Mouse (Mus musculus) midbrain, embryonic 13.5 days (tissue): ENCODE data around the gene Eif4e3. TPM values are rescaled to one million over a fixed set of nuclear protein-coding genes. Genes with fewer than 3 reads are reported as not detected.

Experiments used
- ATAC-seq: fragments of 200-750 bp; cut with Nextera tagmentation; 2 replicates; pipeline ENCODE4 v1.8.0; 2017; ENCODE audit warnings: mild to moderate bottlenecking, moderate TSS enrichment, moderate library complexity
- H3K27ac ChIP-seq: fragments of 300-500 bp; sonication (generic); 2 replicates; pipeline ENCODE4 v1.5.1; 2015; ENCODE audit warnings: inconsistent platforms, mild to moderate bottlenecking, moderate library complexity
- H3K27me3 ChIP-seq: fragments of 300-500 bp; sonication (generic); 2 replicates; pipeline ENCODE4 v1.6.1; 2015; ENCODE audit warnings: mild to moderate bottlenecking, inconsistent platforms
- H3K36me3 ChIP-seq: fragments of 300-500 bp; sonication (generic); 2 replicates; pipeline ENCODE4 v1.6.1; 2015; ENCODE audit warnings: mild to moderate bottlenecking, inconsistent platforms
- H3K4me1 ChIP-seq: fragments of 300-500 bp; sonication (generic); replicated peaks from 2 replicates; pipeline ENCODE4 v1.6.1; 2015; ENCODE audit warnings: inconsistent platforms
- H3K4me2 ChIP-seq: fragments of 300-500 bp; sonication (generic); replicated peaks from 2 replicates; pipeline ENCODE4 v1.6.1; 2015; ENCODE audit warnings: moderate library complexity, mild to moderate bottlenecking, inconsistent platforms
- H3K4me3 ChIP-seq: fragments of 300-500 bp; sonication (generic); replicated peaks from 2 replicates; pipeline ENCODE4 v1.5.1; 2015; ENCODE audit warnings: mild to moderate bottlenecking, inconsistent platforms
- H3K9ac ChIP-seq: fragments of 300-500 bp; sonication (generic); replicated peaks from 2 replicates; pipeline ENCODE4 v1.6.1; 2015; ENCODE audit warnings: mild to moderate bottlenecking, inconsistent platforms
- H3K9me3 ChIP-seq: fragments of 300-500 bp; sonication (generic); 2 replicates; pipeline ENCODE4 v1.6.1; 2016; ENCODE audit warnings: mild to moderate bottlenecking, inconsistent platforms
- WGBS: fragments of 180-500 bp; shearing (Covaris S2); methylation state at CpG from one replicate; pipeline ENCODE4 v1.1.7; 2015; 5-methylcytosine and 5-hydroxymethylcytosine counted together
- polyA plus RNA-seq: library from polyadenylated mRNA; unstranded; fragments of >200 nt; fragmentation: Nextera tagmentation; extraction: Ambion mirVana; gene quantifications from 2 replicates; pipeline ENCODE4 v1.2.1, GENCODE M21; 2015

Eif4e3 gene
- polyA plus RNA-seq, 1 experiment from 2014 or later = 8.8 TPM

GRCm38 (mm10) chr6:99658586-99658985, 8.0 kb downstream of the Eif4e3 start:
- H3K4me2 ChIP-seq = no peak overlapping the region
- H3K9me3 ChIP-seq = no peaks in the 10 kb centered on the region
- H3K27ac ChIP-seq = no peak overlapping the region
- no peak overlapping the region for H3K4me3 ChIP-seq
- peaks cover 34% of the 10 kb centered on the region for H3K4me1 ChIP-seq
- 89% methylated on average over 10 of the region's 10 CpGs for WGBS
- H3K36me3 ChIP-seq = no peaks in the 10 kb centered on the region
- ATAC-seq = no peak
- no peak overlapping the region for H3K9ac ChIP-seq
- H3K27me3 ChIP-seq = no peaks in the 10 kb centered on the region

GRCm38 (mm10) chr6:99656088-99656487, 10.5 kb downstream of the Eif4e3 start:
- H3K4me2 ChIP-seq = no peak overlapping the region
- no peaks in the 10 kb centered on the region for H3K9me3 ChIP-seq
- H3K4me1 ChIP-seq = peaks cover 36% of the 10 kb centered on the region
- no peak overlapping the region for H3K27ac ChIP-seq
- no peak overlapping the region for H3K4me3 ChIP-seq
- no peaks in the 10 kb centered on the region for H3K27me3 ChIP-seq
- WGBS = 97% methylated on average over 2 of the region's 2 CpGs
- no peak overlapping the region for H3K9ac ChIP-seq
- ATAC-seq = no peak
- no peaks in the 10 kb centered on the region for H3K36me3 ChIP-seq

GRCm38 (mm10) chr6:99655488-99655887, 11.1 kb downstream of the Eif4e3 start:
- WGBS = 46% methylated on average over 7 of the region's 7 CpGs
- no peak overlapping the region for H3K9ac ChIP-seq
- no peaks in the 10 kb centered on the region for H3K27me3 ChIP-seq
- no peak overlapping the region for H3K4me3 ChIP-seq
- no peak for ATAC-seq
- H3K27ac ChIP-seq = no peak overlapping the region
- H3K9me3 ChIP-seq = no peaks in the 10 kb centered on the region
- no peaks in the 10 kb centered on the region for H3K36me3 ChIP-seq
- H3K4me2 ChIP-seq = no peak overlapping the region
- peaks cover 30% of the 10 kb centered on the region for H3K4me1 ChIP-seq

- H3K4me2 ChIP-seq = no peak overlapping the region
- ATAC-seq = 0 out of 2 replicates have a peak, but pooled peaks have one; percentile 22
- no peaks in the 10 kb centered on the region for H3K36me3 ChIP-seq
- peaks cover 20% of the 10 kb centered on the region for H3K4me1 ChIP-seq
- H3K27me3 ChIP-seq = no peaks in the 10 kb centered on the region
- 63% methylated on average over 5 of the region's 5 CpGs for WGBS
- H3K9me3 ChIP-seq = no peaks in the 10 kb centered on the region
- H3K4me3 ChIP-seq = no peak overlapping the region
- H3K9ac ChIP-seq = no peak overlapping the region
- no peak overlapping the region for H3K27ac ChIP-seq
Observed at GRCm38 (mm10) chr6:99654343-99654742, 12.2 kb downstream of the Eif4e3 start.

GRCm38 (mm10) chr6:99652341-99652740, 14.2 kb downstream of the Eif4e3 start:
- Histone ChIP-seq H3K4me3 (no peak overlapping the region), H3K36me3 (0 out of 2 replicates have a peak, but pooled peaks cover 2% of the 10 kb centered on the region), H3K9ac (no peak overlapping the region), H3K9me3 (no peaks in the 10 kb centered on the region), H3K27me3 (no peaks in the 10 kb centered on the region), H3K4me1 (peaks cover 17% of the 10 kb centered on the region), H3K4me2 (no peak overlapping the region), H3K27ac (0 out of 2 replicates have a peak overlapping the region, but pooled peaks have one; percentile 1)
- no peak for ATAC-seq
- 81% methylated on average over 2 of the region's 2 CpGs for WGBS

- 75% methylated on average over 2 of the region's 2 CpGs for WGBS
- Histone ChIP-seq H3K27me3 (no peaks in the 10 kb centered on the region), H3K4me1 (peaks cover 7% of the 10 kb centered on the region), H3K9ac (no peak overlapping the region), H3K27ac (no peak overlapping the region), H3K9me3 (no peaks in the 10 kb centered on the region), H3K4me3 (no peak overlapping the region), H3K36me3 (peaks cover 10% of the 10 kb centered on the region), H3K4me2 (no peak overlapping the region)
- ATAC-seq = no peak
Observed at GRCm38 (mm10) chr6:99649307-99649706, 17.3 kb downstream of the Eif4e3 start.

- ATAC-seq = no peak
- H3K9me3 ChIP-seq = no peaks in the 10 kb centered on the region
- peaks cover 10% of the 10 kb centered on the region for H3K36me3 ChIP-seq
- 64% methylated on average over 10 of the region's 10 CpGs for WGBS
- H3K4me3 ChIP-seq = no peak overlapping the region
- H3K27ac ChIP-seq = no peak overlapping the region
- no peaks in the 10 kb centered on the region for H3K4me1 ChIP-seq
- no peaks in the 10 kb centered on the region for H3K27me3 ChIP-seq
- no peak overlapping the region for H3K9ac ChIP-seq
- no peak overlapping the region for H3K4me2 ChIP-seq
Observed at GRCm38 (mm10) chr6:99646344-99646743, 20.2 kb downstream of the Eif4e3 start.

GRCm38 (mm10) chr6:99644876-99645275, 21.7 kb downstream of the Eif4e3 start:
- ATAC-seq = no peak
- Histone ChIP-seq H3K27ac (no peak overlapping the region), H3K27me3 (no peaks in the 10 kb centered on the region), H3K4me1 (no peaks in the 10 kb centered on the region), H3K4me2 (no peak overlapping the region), H3K36me3 (peaks cover 10% of the 10 kb centered on the region), H3K4me3 (no peak overlapping the region), H3K9ac (no peak overlapping the region), H3K9me3 (no peaks in the 10 kb centered on the region)
- WGBS = 90% methylated on average over 5 of the region's 5 CpGs

- 88% methylated on average over 5 of the region's 5 CpGs for WGBS
- no peak for ATAC-seq
- no peak overlapping the region for H3K9ac ChIP-seq
- H3K4me3 ChIP-seq = no peak overlapping the region
- no peak overlapping the region for H3K4me2 ChIP-seq
- H3K36me3 ChIP-seq = peaks cover 14% of the 10 kb centered on the region
- no peaks in the 10 kb centered on the region for H3K27me3 ChIP-seq
- no peaks in the 10 kb centered on the region for H3K4me1 ChIP-seq
- no peaks in the 10 kb centered on the region for H3K9me3 ChIP-seq
- H3K27ac ChIP-seq = no peak overlapping the region
Observed at GRCm38 (mm10) chr6:99644386-99644785, 22.2 kb downstream of the Eif4e3 start.

GRCm38 (mm10) chr6:99643439-99644199, 23.0 kb downstream of the Eif4e3 start:
- Histone ChIP-seq H3K4me2 (no peak overlapping the region), H3K36me3 (peaks cover 16% of the 10 kb centered on the region), H3K27ac (no peak overlapping the region), H3K4me1 (no peaks in the 10 kb centered on the region), H3K27me3 (no peaks in the 10 kb centered on the region), H3K9ac (no peak overlapping the region), H3K4me3 (no peak overlapping the region), H3K9me3 (no peaks in the 10 kb centered on the region)
- WGBS = 64% methylated on average over 10 of the region's 10 CpGs
- no peak for ATAC-seq

- Histone ChIP-seq H3K36me3 (peaks cover 9% of the 10 kb centered on the region; the same call in 1 of the 2 replicates), H3K4me1 (peaks cover 19% of the 10 kb centered on the region), H3K4me2 (no peak overlapping the region), H3K9me3 (no peaks in the 10 kb centered on the region), H3K27me3 (no peaks in the 10 kb centered on the region), H3K4me3 (no peak overlapping the region), H3K27ac (no peak overlapping the region), H3K9ac (no peak overlapping the region)
- 79% methylated on average over 4 of the region's 4 CpGs for WGBS
- no peak for ATAC-seq
Observed at GRCm38 (mm10) chr6:99637456-99637855, 29.1 kb downstream of the Eif4e3 start.

GRCm38 (mm10) chr6:99636801-99637200, 29.8 kb downstream of the Eif4e3 start:
- WGBS = 68% methylated on average over 8 of the region's 8 CpGs
- Histone ChIP-seq H3K4me2 (no peak overlapping the region), H3K4me1 (peaks cover 19% of the 10 kb centered on the region), H3K36me3 (peaks cover 9% of the 10 kb centered on the region; the same call in 1 of the 2 replicates), H3K4me3 (no peak overlapping the region), H3K9ac (no peak overlapping the region), H3K9me3 (no peaks in the 10 kb centered on the region), H3K27ac (no peak overlapping the region), H3K27me3 (no peaks in the 10 kb centered on the region)
- ATAC-seq = no peak
